Mouse (Mus musculus) ES-E14 (cell line): ENCODE results near the gene Vps50. TPM values are rescaled to one million over a fixed set of nuclear protein-coding genes. Genes with fewer than 3 reads are reported as not detected.
A peak's percentile ranks its signal among the peaks of the same experiment; 100 is the strongest.

Source experiments
- DNase-seq: peaks from one replicate; pipeline ENCODE4 v3.0.0-alpha.2; 2013; ENCODE audit warnings: low read depth, low spot score
- H3K27ac ChIP-seq: 2 replicates; pipeline ENCODE4 v1.5.1; 2012; ENCODE audit warnings: low read depth, mild to moderate bottlenecking, low read length, moderate library complexity, mixed read lengths; ENCODE audit not compliant: poor library complexity, insufficient read depth, severe bottlenecking
- H3K36me3 ChIP-seq: 2 replicates; pipeline ENCODE4 v1.6.1; 2012; ENCODE audit warnings: mild to moderate bottlenecking, low read length, moderate library complexity, mixed read lengths; ENCODE audit not compliant: control insufficient read depth, poor library complexity, insufficient read depth, severe bottlenecking
- H3K4me1 ChIP-seq, 2 experiments: fragments of 150-350 bp in 1 of 2; sonication (generic) in 1 of 2; 2 replicates each; pipeline ENCODE4 v1.6.1; 2012; ENCODE audit warnings: low read length in 2 of 2, mild to moderate bottlenecking in 1 of 2, mixed read lengths in 1 of 2; ENCODE audit not compliant: control insufficient read depth in 2 of 2, insufficient read depth in 2 of 2, poor library complexity in 1 of 2
- H3K4me3 ChIP-seq, 2 experiments: fragments of 150-350 bp in 1 of 2; sonication (generic) in 1 of 2; 2 replicates each; pipeline ENCODE4 v1.5.1; 2012; ENCODE audit warnings: low read length in 2 of 2, low read depth in 1 of 2, mild to moderate bottlenecking in 1 of 2, mixed read lengths in 1 of 2; ENCODE audit not compliant: insufficient read depth in 1 of 2, poor library complexity in 1 of 2, severe bottlenecking in 1 of 2
- H3K9ac ChIP-seq: 2 replicates; pipeline ENCODE4 v1.6.1; 2012; ENCODE audit warnings: low read depth, mild to moderate bottlenecking, low read length, mixed read lengths; ENCODE audit not compliant: poor library complexity, insufficient read depth, severe bottlenecking
- H3K9me3 ChIP-seq: fragments of 150-350 bp; sonication (generic); 2 replicates; pipeline ENCODE4 v1.6.1; 2012; ENCODE audit warnings: low read depth, mild to moderate bottlenecking, low read length; ENCODE audit not compliant: control insufficient read depth, insufficient read depth
- CHD2 ChIP-seq: IDR thresholded peaks from 2 replicates; pipeline ENCODE4 v1.6.1; 2014; ENCODE audit warnings: mild to moderate bottlenecking, low read depth, low read length, inconsistent platforms
- HCFC1 ChIP-seq: IDR thresholded peaks from 2 replicates; pipeline ENCODE4 v1.6.1; 2012; ENCODE audit warnings: low read length, inconsistent platforms, borderline replicate concordance; ENCODE audit not compliant: insufficient read depth
- MAFK ChIP-seq: IDR thresholded peaks from 2 replicates; pipeline ENCODE4 v1.6.1; 2014; ENCODE audit warnings: mild to moderate bottlenecking, low read depth, low read length, inconsistent platforms; ENCODE audit not compliant: insufficient read depth
- ZC3H11A ChIP-seq: IDR thresholded peaks from 2 replicates; pipeline ENCODE4 v1.6.1; 2012; ENCODE audit warnings: low read depth, mild to moderate bottlenecking, inconsistent platforms, low read length, borderline replicate concordance
- ZNF384 ChIP-seq: IDR thresholded peaks from 2 replicates; pipeline ENCODE4 v1.6.1; 2012; ENCODE audit warnings: low read depth, low read length, inconsistent platforms
- in situ Hi-C, 2 experiments: fragments of 600-800 bp; cut with MboI; formaldehyde crosslinking; loops; one replicate each; pipeline ENCODE4 v1.15.1; 2025; ENCODE audit warnings: low sequenced_read_pairs in 2 of 2, inconsistent platforms in 1 of 2; ENCODE audit not compliant: unreplicated experiment in 2 of 2
- total RNA-seq: library from RNA; depleted of rRNA; stranded (reverse); fragments of 300-350 nt; gene quantifications from 2 replicates; pipeline ENCODE4 v1.2.3, GENCODE M21; 2012; rRNA removed

The Vps50 gene
- total RNA-seq = 34.2 and 39.1 TPM in 2 replicates

DNA sequence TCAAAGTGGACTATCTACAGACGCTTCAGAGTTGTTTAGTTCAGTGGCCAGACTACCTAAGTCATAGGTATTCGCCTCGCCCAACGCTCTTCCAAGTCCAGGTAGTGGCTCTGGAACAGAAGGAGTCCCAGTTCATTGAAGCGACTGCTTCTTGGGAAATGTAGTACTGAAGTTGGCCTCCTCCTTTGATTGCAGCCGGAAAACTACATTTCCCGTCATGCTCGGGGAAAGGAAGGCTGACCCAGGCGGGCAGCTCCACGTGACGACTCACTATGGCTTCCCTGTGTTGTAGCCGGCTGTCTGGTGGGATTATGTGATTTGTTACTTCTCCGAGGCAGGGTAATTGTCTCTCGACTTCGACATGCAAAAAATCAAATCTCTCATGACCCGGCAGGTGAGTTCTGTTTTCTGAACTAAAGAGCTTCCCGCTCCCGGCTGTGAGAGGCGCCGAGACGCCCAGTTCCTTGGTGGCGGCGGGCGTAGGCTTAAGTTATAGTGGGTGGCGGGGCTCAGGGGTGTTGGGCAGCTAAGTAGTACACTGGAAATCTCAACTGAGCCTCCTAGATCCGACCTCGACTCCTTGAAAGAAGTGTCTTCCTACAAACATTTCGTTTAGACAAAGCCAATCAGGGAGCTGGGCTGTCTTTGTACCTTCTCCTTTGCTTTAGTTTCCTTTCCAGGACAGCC lies at the start of gene Vps50, which contains the start of gene Hepacam2:
Vps50 (plus strand) TSS at position 221 of the 687 bp plus-strand sequence.
Hepacam2 (minus strand) TSS at position 137 of the 687 bp plus-strand sequence.
- peak; percentile 86 for DNase-seq
- H3K27ac ChIP-seq = no peak within 1 kb of the TSS
- no peaks in the 10 kb centered on the region for H3K9me3 ChIP-seq
- H3K36me3 ChIP-seq = no peaks in the 10 kb centered on the region
- peak within 1 kb of the TSS; percentile 81 to 88 for H3K4me3 ChIP-seq
- TF ChIP-seq ZNF384 = no peak
- peak; percentile 99 for TF ChIP-seq HCFC1
- in situ Hi-C loops = no loop called here
- H3K9ac ChIP-seq = peak within 1 kb of the TSS; percentile 74
- peaks cover 0 to 6% of the 10 kb centered on the region in 2 experiments; a peak in 1 of 4 replicates for H3K4me1 ChIP-seq

DNA sequence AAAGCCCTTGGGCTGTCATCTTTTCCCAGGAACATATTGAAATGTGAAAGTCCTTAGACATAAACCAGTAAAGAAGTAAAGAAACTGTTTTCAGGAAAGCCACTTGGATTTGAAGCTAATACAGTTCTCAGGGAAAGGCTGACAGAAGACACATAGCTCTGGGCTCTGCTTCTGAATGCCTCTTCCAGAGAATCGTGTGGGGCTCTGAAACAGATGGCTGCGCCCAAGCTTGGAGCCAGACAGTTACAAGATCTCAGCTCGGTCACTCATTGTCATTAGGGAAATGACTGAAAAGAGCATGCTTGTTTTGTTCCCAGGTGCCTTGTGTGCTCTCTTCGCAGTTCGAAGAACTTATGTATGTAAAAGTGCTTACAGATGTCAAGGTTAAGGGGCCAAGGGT lies 43.8 kb upstream of the Vps50 start:
- H3K9ac ChIP-seq = no peak overlapping the region
- no peak for DNase-seq
- TF ChIP-seq CHD2 (no peak), ZNF384 (no peak), MAFK (no peak), ZC3H11A (no peak), HCFC1 (no peak)
- no peak overlapping the region for H3K4me3 ChIP-seq
- H3K4me1 ChIP-seq = no peaks in the 10 kb centered on the region
- no peak overlapping the region for H3K27ac ChIP-seq
- no peaks in the 10 kb centered on the region for H3K36me3 ChIP-seq
- in situ Hi-C loops = no loop called here
- H3K9me3 ChIP-seq = no peaks in the 10 kb centered on the region

DNA sequence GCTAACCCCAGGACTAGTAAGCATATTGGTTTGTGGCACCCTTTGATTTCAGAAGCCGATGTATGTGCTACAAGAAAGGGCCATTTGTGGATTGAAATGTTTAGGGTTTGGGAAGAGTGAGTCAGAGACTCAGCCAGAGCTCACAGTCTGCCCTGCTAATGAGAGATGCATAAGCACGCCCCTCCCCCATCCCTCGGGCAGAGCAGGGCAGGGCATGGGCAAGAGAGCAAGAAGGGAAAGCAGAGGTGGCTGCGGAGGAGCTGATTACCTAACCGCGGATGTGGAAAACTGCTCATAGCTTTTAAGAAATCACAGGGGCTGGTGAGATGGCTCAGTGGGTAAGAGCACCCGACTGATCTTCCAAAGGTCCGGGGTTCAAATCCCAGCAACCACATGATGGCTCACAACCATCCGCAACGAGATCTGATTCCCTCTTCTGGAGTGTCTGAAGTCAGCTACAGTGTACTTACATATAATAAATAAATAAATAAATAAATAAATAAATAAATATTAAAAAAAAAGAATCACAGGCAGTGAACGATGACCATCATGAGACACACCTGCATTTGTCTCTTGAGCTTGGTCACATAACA lies 42.1 kb upstream of the Vps50 start:
- TF ChIP-seq ZNF384 (no peak), CHD2 (no peak), ZC3H11A (no peak), HCFC1 (no peak), MAFK (no peak)
- H3K4me1 ChIP-seq = no peaks in the 10 kb centered on the region
- in situ Hi-C loops = no loop called here
- no peak for DNase-seq
- H3K9ac ChIP-seq = no peak overlapping the region
- H3K36me3 ChIP-seq = no peaks in the 10 kb centered on the region
- no peak overlapping the region for H3K4me3 ChIP-seq
- no peaks in the 10 kb centered on the region for H3K9me3 ChIP-seq
- no peak overlapping the region for H3K27ac ChIP-seq

DNA sequence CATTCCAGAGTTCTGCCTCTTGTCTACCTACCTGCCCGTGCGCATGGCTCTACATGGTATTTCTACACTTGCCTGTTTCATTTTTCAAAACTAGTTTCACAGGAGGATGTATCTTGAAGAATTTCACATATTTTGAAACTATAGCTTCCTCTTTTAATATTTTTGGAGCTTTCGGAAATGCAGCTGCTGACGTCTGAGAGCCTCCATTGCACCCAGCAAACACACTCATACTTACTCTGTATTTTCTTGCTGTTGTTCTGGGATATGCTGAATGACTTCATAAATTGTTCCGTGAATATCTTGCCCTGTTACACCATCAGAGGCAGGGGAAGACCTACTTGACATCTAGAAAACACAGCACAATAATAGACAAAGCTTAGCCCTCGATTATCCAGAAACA lies 35.2 kb upstream of the Vps50 start:
- no peak for DNase-seq
- H3K9me3 ChIP-seq = no peaks in the 10 kb centered on the region
- no peak overlapping the region for H3K9ac ChIP-seq
- no peaks in the 10 kb centered on the region for H3K36me3 ChIP-seq
- no peaks in the 10 kb centered on the region for H3K4me1 ChIP-seq
- in situ Hi-C loops = no loop called here
- TF ChIP-seq CHD2 (no peak), ZNF384 (no peak), ZC3H11A (no peak), MAFK (no peak), HCFC1 (no peak)
- H3K27ac ChIP-seq = no peak overlapping the region
- no peak overlapping the region for H3K4me3 ChIP-seq

DNA sequence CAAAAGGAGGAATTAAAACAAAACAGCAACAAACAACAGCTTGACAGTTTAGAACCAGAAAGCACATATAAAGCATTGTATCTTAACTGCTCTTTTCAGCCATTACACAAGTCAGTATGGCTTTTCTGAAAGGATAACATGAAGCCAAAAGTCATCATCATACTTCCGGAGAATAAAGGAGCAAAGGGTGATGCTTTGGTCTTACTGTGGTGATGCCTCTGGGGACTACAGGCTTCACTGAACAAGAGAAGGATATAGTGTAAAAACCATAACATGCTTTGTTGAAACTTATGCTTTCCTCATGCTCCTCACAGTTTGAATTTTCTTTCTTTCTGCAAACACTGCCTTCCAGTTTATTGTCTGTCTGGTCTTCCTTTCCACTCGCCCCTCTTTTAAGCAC lies 34.6 kb upstream of the Vps50 start:
- no peak overlapping the region for H3K9ac ChIP-seq
- DNase-seq = no peak
- no peak overlapping the region for H3K27ac ChIP-seq
- no peak for TF ChIP-seq MAFK
- TF ChIP-seq ZC3H11A = no peak
- no peak for TF ChIP-seq ZNF384
- no peak for TF ChIP-seq CHD2
- no peaks in the 10 kb centered on the region for H3K36me3 ChIP-seq
- no peak overlapping the region for H3K4me3 ChIP-seq
- in situ Hi-C loops = no loop called here
- no peaks in the 10 kb centered on the region for H3K4me1 ChIP-seq
- no peaks in the 10 kb centered on the region for H3K9me3 ChIP-seq
